Comparison of ENCODE assay signal across 9 mouse cellular contexts in genomic region chr2:20167566-20167965, GRCm38 (mm10).
DNase-seq lines count a peak whose midpoint lies in the region; ATAC-seq and TF ChIP-seq lines count a peak whose summit lies in the region.
"Had no signal": no experiment of that assay in that cellular context is flagged by ENCODE, and none has a peak within 500 bp of the region (broad histone marks: within the 10 kb centered on the region; RNA-seq: fewer than 3 reads in every experiment).

No protein-coding gene starts in this region.

- no peak overlapping the region for H3K9ac ChIP-seq in heart, adult 2 months (ENCODE audit: low read depth, low read length)
- no peak overlapping the region for H3K9ac ChIP-seq in heart, embryonic 11.5 days (ENCODE audit: low read depth, low read length)

- peaks cover 11% of the 10 kb centered on the region for H3K4me1 ChIP-seq in heart, adult 2 months (ENCODE audit: control insufficient read depth, insufficient read depth, low read length)
- no peaks in the 10 kb centered on the region for H3K4me1 ChIP-seq in heart, embryonic 11.5 days (ENCODE audit: control insufficient read depth, insufficient read depth, low read length)

- TF ChIP-seq CTCF in heart, adult 2 months (IDR thresholded peaks at IDR 0.05), result no peak

- ATAC-seq in heart, embryonic 11.5 days (replicated peaks; ENCODE audit: insufficient number of reproducible peaks, low FRiP score, low TSS enrichment), result no peak

- peaks cover 14% of the 10 kb centered on the region for H3K36me3 ChIP-seq in heart, adult 2 months (ENCODE audit: control insufficient read depth, insufficient read depth, low read length)
- H3K36me3 ChIP-seq in heart, embryonic 11.5 days (ENCODE audit: control insufficient read depth, insufficient read depth, low read length), result no peaks in the 10 kb centered on the region

- H3K27ac ChIP-seq in heart, adult 2 months, result peak overlapping the region; percentile 71
- H3K27ac ChIP-seq in heart, embryonic 11.5 days (ENCODE audit: low read depth, low read length), result no peak overlapping the region

- TF ChIP-seq EP300 in heart, adult 2 months (IDR thresholded peaks at IDR 0.05; ENCODE audit: insufficient read depth, low read depth, low read length), result 0 out of 2 replicates have a peak, but pooled peaks have one; percentile 50

- H3K27me3 ChIP-seq in heart, adult 2 months (ENCODE audit: control insufficient read depth, insufficient read depth, low read length), result no peaks in the 10 kb centered on the region
- no peaks in the 10 kb centered on the region for H3K27me3 ChIP-seq in heart, embryonic 11.5 days (ENCODE audit: control insufficient read depth, insufficient read depth, low read length)

- no peak overlapping the region for H3K4me2 ChIP-seq in heart, embryonic 11.5 days

- peak; percentile 56 to 71 for DNase-seq in heart, adult 2 months
- peak; percentile 3 for DNase-seq in right cerebral cortex, postnatal 4 days
- no peak for DNase-seq in right cerebral cortex, adult 18-20 months
- peak; percentile 52 to 70 for DNase-seq in heart, adult 9 months (ENCODE audit: low spot score in 2 of 2)
- peak; percentile 23 for DNase-seq in retina, postnatal 1 day
- no peak for DNase-seq in ovary, postnatal 36 days (ENCODE audit: low spot score)
- DNase-seq in gastrocnemius, postnatal 4 days (ENCODE audit: low spot score in 2 of 2), result no peak

- intact Hi-C loops in heart, adult 2 months (cut with DNase I), result loop anchor here (5.0 to 10.0 kb wide), 2 partner anchors 40 to 107 kb away; no protein-coding TSS in a partner anchor

- no peak for TF ChIP-seq POLR2A in heart, adult 2 months (IDR thresholded peaks at IDR 0.05; ENCODE audit: insufficient read depth, low read depth, low read length)

- H3K79me2 ChIP-seq in heart, adult 2 months (replicated peaks; ENCODE audit: control insufficient read depth, insufficient read depth, low read length), result no peaks in the 10 kb centered on the region

- no peak overlapping the region for H3K4me3 ChIP-seq in heart, adult 2 months
- no peak overlapping the region for H3K4me3 ChIP-seq in heart, embryonic 11.5 days (ENCODE audit: low read depth, low read length)
- H3K4me3 ChIP-seq: erythroblast, embryonic 14.5 days had no signal

- WGBS in heart, adult 2 months, result 27% methylated on average over 5 of the region's 5 CpGs
- 74% methylated on average over 5 of the region's 5 CpGs for WGBS in heart, embryonic 11.5 days (ENCODE audit: insufficient replicate concordance)

- H3K9me3 ChIP-seq in heart, embryonic 11.5 days (replicated peaks; ENCODE audit: control insufficient read depth, low read length), result no peaks in the 10 kb centered on the region

Comparison
In these comparisons a context has a peak if more than half of its experiments do, and no peak if none do; other contexts are left out.
1. DNase-seq: peak in heart, adult 2 months (2 of 2), right cerebral cortex, postnatal 4 days (single experiment), heart, adult 9 months (2 of 2) and retina, postnatal 1 day (single experiment); none in right cerebral cortex, adult 18-20 months (single experiment), ovary, postnatal 36 days (single experiment) and gastrocnemius, postnatal 4 days (0 of 2).